Mouse (Mus musculus) testis, adult 2 months (tissue): ENCODE measurements around the gene Cmc2.

Source experiments
- CTCF ChIP-seq: fragments of 200-500 bp; IDR thresholded peaks from 2 replicates; pipeline ENCODE4 v1.5.1; 2012; ENCODE audit warnings: low read depth, mild to moderate bottlenecking, inconsistent platforms, low read length, moderate library complexity; ENCODE audit not compliant: control insufficient read depth, insufficient read depth, insufficient replicate concordance
- POLR2A ChIP-seq: fragments of 200-500 bp; IDR thresholded peaks from 2 replicates; pipeline ENCODE4 v1.6.1; 2012; ENCODE audit warnings: low read depth, mild to moderate bottlenecking, inconsistent platforms, low read length, moderate library complexity; ENCODE audit not compliant: control insufficient read depth

- TF ChIP-seq CTCF (peak; percentile 46; the same call in 1 of the 2 replicates), POLR2A (peak; percentile 62; the same call in 1 of the 2 replicates)
Measured at GRCm38 (mm10) chr8:116943161-116943554, 21.9 kb upstream of the Cmc2 start, which contains the start of gene Atmin.
